Mouse (Mus musculus) CH12.LX (cell line): ENCODE measurements at regions not wholly inside any gene's neighbourhood (a gene's known extent, or its start where the extent isn't known, plus 50 kb on each side); places are given as distances from the start of the nearest gene placed in this dataset.

ENCODE experiments used
- DNase-seq: peaks from one replicate; pipeline ENCODE4 v3.0.0-alpha.2; 2013; ENCODE audit errors: extremely low read depth
- H3K27ac ChIP-seq: 2 replicates; pipeline ENCODE4 v1.5.1; 2012; ENCODE audit warnings: low read depth, mild to moderate bottlenecking, control low read depth, moderate library complexity; ENCODE audit not compliant: insufficient read depth
- H3K27me3 ChIP-seq: replicated peaks from 2 replicates; pipeline ENCODE3; 2012; ENCODE audit warnings: inconsistent platforms
- H3K36me3 ChIP-seq, 2 experiments: replicated peaks in 1 of 2; 2 replicates each; pipeline versions ENCODE3 to v1.6.1; 2012; ENCODE audit warnings: inconsistent platforms in 1 of 2, low read length in 1 of 2, mild to moderate bottlenecking in 1 of 2, mixed read lengths in 1 of 2, moderate library complexity in 1 of 2; ENCODE audit not compliant: control insufficient read depth in 1 of 2, insufficient read depth in 1 of 2
- H3K4me1 ChIP-seq, 2 experiments: 2 replicates each; pipeline ENCODE4 v1.6.1; 2012; ENCODE audit warnings: inconsistent platforms in 1 of 2, moderate library complexity in 1 of 2; ENCODE audit not compliant: insufficient read depth in 2 of 2, control insufficient read depth in 1 of 2
- H3K4me2 ChIP-seq: 2 replicates; pipeline ENCODE4 v1.6.1; 2012; ENCODE audit warnings: low read depth, mild to moderate bottlenecking, control low read depth; ENCODE audit not compliant: poor library complexity, insufficient read depth, severe bottlenecking
- H3K4me3 ChIP-seq, 3 experiments: fragments of 150-350 bp in 1 of 3; sonication (generic) in 1 of 3; replicated peaks in 1 of 3; 2 replicates each; pipeline versions ENCODE3 to v1.5.1; 2011 to 2012; ENCODE audit warnings: low read depth in 2 of 3, low read length in 2 of 3, mild to moderate bottlenecking in 2 of 3, moderate library complexity in 2 of 3, control low read depth in 1 of 3, improper control_type of control experiment in 1 of 3, inconsistent platforms in 1 of 3, mixed read lengths in 1 of 3; ENCODE audit not compliant: poor library complexity in 1 of 3
- H3K79me2 ChIP-seq: replicated peaks from 2 replicates; pipeline ENCODE4 v1.6.1; 2012; ENCODE audit warnings: mild to moderate bottlenecking, moderate library complexity; ENCODE audit not compliant: control insufficient read depth, poor library complexity, insufficient read depth, severe bottlenecking; ENCODE audit errors: extremely low read depth
- H3K9ac ChIP-seq: 2 replicates; pipeline ENCODE4 v1.6.1; 2012; ENCODE audit warnings: low read depth, mild to moderate bottlenecking, control low read depth, moderate library complexity; ENCODE audit not compliant: insufficient read depth
- H3K9me3 ChIP-seq: replicated peaks from 2 replicates; pipeline ENCODE3; 2012; ENCODE audit warnings: low read length, inconsistent platforms, mixed read lengths
- CHD1 ChIP-seq: IDR thresholded peaks from 2 replicates; pipeline ENCODE4 v1.6.1; 2012; ENCODE audit warnings: low read depth, low read length, improper control_type of control experiment, inconsistent platforms
- CTCF ChIP-seq, 2 experiments: IDR thresholded peaks in 1 of 2; conservative IDR thresholded peaks in 1 of 2; 2 replicates each; pipeline ENCODE4 v1.5.1; 2011 to 2012; ENCODE audit warnings: low read depth in 2 of 2, low read length in 2 of 2, improper control_type of control experiment in 1 of 2, inconsistent platforms in 1 of 2, mild to moderate bottlenecking in 1 of 2, moderate library complexity in 1 of 2
- ETS1 ChIP-seq: conservative IDR thresholded peaks from 2 replicates; pipeline ENCODE4 v1.6.1; 2012; ENCODE audit warnings: low read depth, mild to moderate bottlenecking, inconsistent platforms, low read length, improper control_type of control experiment, moderate library complexity
- GABPA ChIP-seq: IDR thresholded peaks from 2 replicates; pipeline ENCODE4 v1.6.1; 2012; ENCODE audit warnings: low read depth, low read length, improper control_type of control experiment, inconsistent platforms; ENCODE audit not compliant: insufficient replicate concordance
- MAFK ChIP-seq: IDR thresholded peaks from 2 replicates; pipeline ENCODE4 v1.6.1; 2011; ENCODE audit warnings: low read length, improper control_type of control experiment; ENCODE audit not compliant: insufficient replicate concordance
- MEF2A ChIP-seq: IDR thresholded peaks from 2 replicates; pipeline ENCODE4 v1.6.1; 2014; ENCODE audit warnings: low read depth, mild to moderate bottlenecking, inconsistent platforms, low read length, improper control_type of control experiment, borderline replicate concordance
- MYC ChIP-seq: IDR thresholded peaks from 2 replicates; pipeline ENCODE4 v1.6.1; 2011; ENCODE audit warnings: low read depth, mild to moderate bottlenecking, improper control_type of control experiment, low read length
- NRF1 ChIP-seq: IDR thresholded peaks from 2 replicates; pipeline ENCODE4 v1.6.1; 2014; ENCODE audit warnings: low read depth, mild to moderate bottlenecking, inconsistent platforms, low read length, improper control_type of control experiment, moderate library complexity
- PAX5 ChIP-seq: IDR thresholded peaks from 2 replicates; pipeline ENCODE4 v1.6.1; 2012; ENCODE audit warnings: low read length, inconsistent platforms, mixed read lengths
- POLR2A ChIP-seq: IDR thresholded peaks from 2 replicates; pipeline ENCODE4 v1.6.1; 2011; ENCODE audit warnings: low read depth, mild to moderate bottlenecking, improper control_type of control experiment, low read length
- SIN3A ChIP-seq: IDR thresholded peaks from 2 replicates; pipeline ENCODE4 v1.6.1; 2012; ENCODE audit warnings: low read length, improper control_type of control experiment, inconsistent platforms
- UBTF ChIP-seq: IDR thresholded peaks from 2 replicates; pipeline ENCODE4 v1.6.1; 2012; ENCODE audit warnings: low read depth, mild to moderate bottlenecking, inconsistent platforms, low read length, improper control_type of control experiment, moderate library complexity
- USF1 ChIP-seq: IDR thresholded peaks from 2 replicates; pipeline ENCODE4 v1.6.1; 2014; ENCODE audit warnings: low read depth, mild to moderate bottlenecking, inconsistent platforms, low read length, improper control_type of control experiment
- USF2 ChIP-seq: conservative IDR thresholded peaks from 2 replicates; pipeline ENCODE4 v1.6.1; 2011; ENCODE audit warnings: low read depth, low read length, improper control_type of control experiment
- ZKSCAN1 ChIP-seq: IDR thresholded peaks from 2 replicates; pipeline ENCODE4 v1.6.1; 2012; ENCODE audit warnings: low read depth, inconsistent platforms, low read length, improper control_type of control experiment, borderline replicate concordance
- ZNF384 ChIP-seq: IDR thresholded peaks from 2 replicates; pipeline ENCODE4 v1.6.1; 2012; ENCODE audit warnings: low read depth, low read length, improper control_type of control experiment, inconsistent platforms
- dilution Hi-C: fragments of 300-500 bp; cut with MboI; formaldehyde crosslinking; loops from 2 replicates; pipeline ENCODE4 v1.14.3; 2020; ENCODE audit warnings: low sequenced_read_pairs; ENCODE audit not compliant: extremely low pct_unique_long_range_greater_than_20kb, extremely low pct_ligation_motif_present
- in situ Hi-C: fragments of 300-500 bp; cut with MboI; formaldehyde crosslinking; loops from 3 replicates; pipeline ENCODE4 v1.14.3; 2019; ENCODE audit warnings: low sequenced_read_pairs, low pct_ligation_motif_present, low pct_unique_long_range_greater_than_20kb, mixed read lengths

GRCm38 (mm10) chr7:124455659-124456058, 473.0 kb downstream of the Hs3st4 start:
- peaks cover 22% of the 10 kb centered on the region for H3K9me3 ChIP-seq
- H3K27ac ChIP-seq: no peak overlapping the region
- H3K4me2 ChIP-seq: no peak overlapping the region
- no peak for DNase-seq
- no peaks in the 10 kb centered on the region for H3K79me2 ChIP-seq
- no peaks in the 10 kb centered on the region for H3K4me1 ChIP-seq
- H3K4me3 ChIP-seq: no peak overlapping the region
- TF ChIP-seq SIN3A: no peak
- TF ChIP-seq MAFK: peak; percentile 72
- TF ChIP-seq CTCF (conservative IDR thresholded peaks at IDR 0.05 in 1 of 2, IDR thresholded peaks at IDR 0.05 in 1 of 2; ENCODE audit: low read depth in 2 of 2, low read length in 2 of 2): no peak
- no peak for TF ChIP-seq NRF1
- dilution Hi-C loops: no loop called here
- H3K27me3 ChIP-seq: peaks cover 8% of the 10 kb centered on the region
- no peak overlapping the region for H3K9ac ChIP-seq
- in situ Hi-C loops: no loop called here
- H3K36me3 ChIP-seq: no peaks in the 10 kb centered on the region

GRCm38 (mm10) chr7:124487326-124487725, 504.7 kb downstream of the Hs3st4 start:
- Histone ChIP-seq H3K79me2 (no peaks in the 10 kb centered on the region), H3K9me3 (peaks cover 31% of the 10 kb centered on the region), H3K27ac (no peak overlapping the region), H3K4me1 (no peaks in the 10 kb centered on the region), H3K36me3 (no peaks in the 10 kb centered on the region), H3K4me3 (no peak overlapping the region), H3K27me3 (peaks cover 10% of the 10 kb centered on the region), H3K9ac (no peak overlapping the region), H3K4me2 (no peak overlapping the region)
- TF ChIP-seq GABPA: no peak
- TF ChIP-seq PAX5: no peak
- no peak for TF ChIP-seq ETS1
- no peak for TF ChIP-seq UBTF
- TF ChIP-seq MYC: no peak
- TF ChIP-seq SIN3A: no peak
- TF ChIP-seq POLR2A: no peak
- no peak for DNase-seq
- in situ Hi-C loops: no loop called here
- dilution Hi-C loops: no loop called here

GRCm38 (mm10) chr7:124491109-124491793, 508.6 kb downstream of the Hs3st4 start:
- Histone ChIP-seq H3K4me1 (no peaks in the 10 kb centered on the region), H3K27me3 (peaks cover 9% of the 10 kb centered on the region), H3K4me2 (no peak overlapping the region), H3K4me3 (no peak overlapping the region), H3K27ac (no peak overlapping the region), H3K9ac (no peak overlapping the region), H3K9me3 (peaks cover 38% of the 10 kb centered on the region), H3K36me3 (no peaks in the 10 kb centered on the region), H3K79me2 (no peaks in the 10 kb centered on the region)
- TF ChIP-seq CHD1 (no peak), MEF2A (no peak), ZNF384 (no peak), USF1 (no peak), UBTF (no peak), GABPA (no peak), USF2 (no peak), ETS1 (no peak), ZKSCAN1 (no peak), PAX5 (no peak)
- dilution Hi-C loops (no loop called here), in situ Hi-C loops (no loop called here)
- DNase-seq: no peak
